Mouse (Mus musculus) cerebral cortex, adult 2 months (tissue): ENCODE data around the gene Unc93a2.

ENCODE experiments used
- WGBS: fragments of 180-500 bp; shearing (Covaris S2); methylation state at CpG from one replicate; pipeline ENCODE4 v1.1.7; 2018; 5-methylcytosine and 5-hydroxymethylcytosine counted together

The Unc93a2 gene

DNA sequence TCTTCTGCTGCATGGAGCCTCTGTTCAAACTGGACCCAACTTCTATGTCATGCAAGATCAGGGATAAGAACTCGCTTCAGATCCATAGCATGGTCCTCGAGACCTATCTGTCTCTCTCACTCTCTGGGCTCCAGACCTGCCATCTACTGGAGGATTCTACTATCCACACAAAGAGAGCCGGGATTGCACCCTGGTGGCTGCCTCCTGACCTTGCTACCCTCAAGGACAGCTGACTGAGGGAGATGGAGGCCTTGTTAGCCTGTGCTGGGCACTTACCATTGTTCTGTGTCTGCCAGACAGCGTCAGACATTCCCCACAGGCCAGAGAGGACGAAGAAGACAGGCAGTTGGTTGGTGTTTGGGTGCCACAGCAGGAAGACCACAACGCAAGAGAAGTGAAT, 15.9 kb downstream of the Unc93a2 start:
- WGBS: 70% methylated on average over 6 of the region's 6 CpGs

GRCm38 (mm10) chr17:7366676-7367374, 18.4 kb downstream of the Unc93a2 start:
- 35% methylated on average over 5 of the region's 7 CpGs for WGBS

DNA sequence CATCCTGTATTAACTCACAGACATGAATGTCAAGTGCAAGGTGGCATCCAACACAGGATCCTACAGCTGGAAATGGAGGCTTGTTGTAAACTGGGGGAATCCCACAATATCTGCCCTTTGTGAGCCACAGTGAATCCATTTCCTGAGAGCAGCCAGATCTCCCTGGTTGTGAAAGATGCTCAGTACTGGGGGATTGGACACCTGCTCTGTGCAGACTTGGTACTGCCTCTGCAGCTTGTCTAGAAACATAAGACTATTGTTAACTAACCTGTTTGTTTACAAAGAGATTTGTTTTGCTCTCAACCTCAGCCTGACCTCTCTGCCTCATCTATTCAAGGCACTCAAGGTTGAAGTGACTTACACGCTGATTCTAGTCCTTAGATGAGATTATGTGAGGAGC, 19.0 kb downstream of the Unc93a2 start:
- WGBS: 40% methylated on average over 1 of the region's 1 CpGs

DNA sequence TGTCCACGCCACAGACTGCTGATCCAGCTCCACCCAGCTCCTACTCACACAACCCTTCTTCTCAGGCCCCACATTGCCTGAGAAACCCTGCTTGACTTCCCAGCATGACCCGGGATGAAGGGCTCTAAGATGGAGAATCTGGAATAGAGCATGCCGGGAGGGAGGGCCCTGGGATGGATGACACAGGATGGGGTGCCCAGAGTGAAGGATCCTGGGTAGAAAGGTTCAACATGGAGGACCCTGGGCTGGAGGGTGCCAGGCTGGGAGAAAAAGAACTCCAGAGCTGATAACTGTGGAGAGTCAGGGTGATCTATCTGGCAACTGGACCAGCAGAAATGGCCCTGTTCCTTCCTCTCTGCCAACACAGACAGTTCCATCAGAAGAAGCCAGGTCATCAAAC, 19.6 kb downstream of the Unc93a2 start:
- WGBS: no CpG with 5 or more reads among the region's 3 CpGs

DNA sequence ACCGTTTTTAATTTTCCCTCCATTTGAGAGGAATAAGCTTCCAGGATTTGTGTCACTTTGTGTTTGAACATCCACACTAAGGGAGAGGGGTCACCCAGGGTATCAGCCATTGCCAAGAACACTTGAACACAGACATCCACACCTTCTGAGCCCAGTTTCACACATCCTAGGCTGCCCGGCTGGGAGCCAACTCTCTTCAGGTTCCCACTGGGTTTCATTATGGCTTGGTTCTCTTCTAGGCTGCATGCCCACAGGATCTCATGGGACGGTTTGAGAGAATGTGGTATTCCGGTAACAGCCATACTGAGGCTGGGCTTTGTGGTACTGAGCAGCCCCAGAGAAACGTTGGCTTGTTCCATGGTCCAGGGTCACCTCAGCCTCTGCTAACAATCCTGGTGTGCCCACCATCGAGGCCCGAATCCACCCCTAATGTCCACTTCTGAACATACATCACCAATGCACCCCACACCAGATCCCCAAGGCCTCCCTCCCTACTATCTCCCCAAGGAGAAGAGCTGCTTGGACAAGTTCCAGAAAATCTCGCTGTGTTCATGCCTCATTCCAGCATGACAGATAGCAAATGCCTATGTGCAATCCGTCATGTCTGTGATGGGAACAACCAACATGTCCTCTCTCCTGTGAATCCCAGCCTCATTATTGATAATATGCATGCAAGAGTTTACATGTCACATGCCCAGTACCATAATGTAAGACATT, 24.4 kb downstream of the Unc93a2 start:
- 73% methylated on average over 9 of the region's 9 CpGs for WGBS

DNA sequence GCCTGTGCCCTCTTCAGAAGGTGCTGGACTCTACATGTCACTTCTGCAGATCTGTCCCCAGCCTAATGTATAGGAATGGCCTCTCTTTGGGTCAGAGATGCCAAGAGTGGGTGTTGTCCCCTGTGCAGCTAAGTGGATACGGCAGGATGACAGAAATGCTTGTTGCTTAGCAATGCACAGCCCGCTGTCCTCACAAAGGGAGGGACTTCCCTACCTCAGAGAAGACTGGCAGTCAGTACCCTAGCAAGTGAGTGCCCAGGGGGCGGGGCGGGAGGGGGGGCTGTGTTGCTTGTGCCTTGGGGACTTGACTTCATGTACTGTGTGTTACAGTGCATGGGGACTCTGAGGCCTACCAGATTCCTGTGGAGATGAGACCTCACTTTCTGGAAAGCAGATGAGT, 25.5 kb downstream of the Unc93a2 start:
- 83% methylated on average over 4 of the region's 4 CpGs for WGBS

DNA sequence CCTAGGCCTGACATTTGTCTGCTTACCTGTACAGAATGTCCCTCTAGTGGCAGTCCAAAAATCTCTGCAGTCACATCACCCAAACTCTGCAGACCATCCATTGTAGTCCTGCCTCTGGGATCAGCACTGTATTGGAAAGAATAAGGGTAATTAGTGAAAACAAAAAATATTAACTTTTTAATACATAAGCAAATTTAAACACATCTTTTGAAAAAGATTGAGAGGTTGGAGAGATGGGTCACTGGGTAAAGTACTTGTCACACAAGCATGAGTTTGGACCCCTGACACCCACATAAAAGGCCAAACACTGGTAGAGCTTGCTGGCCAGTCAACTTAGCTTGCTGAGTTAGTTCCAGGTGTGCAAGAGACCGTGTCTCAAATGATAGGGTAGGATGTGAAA, 32.7 kb downstream of the Unc93a2 start, which contains the start of gene Ttll2:
Gene Ttll2, minus strand, starts transcription at position 101 of the 400 bp plus-strand sequence.
- 90% methylated on average over 1 of the region's 1 CpGs for WGBS

DNA sequence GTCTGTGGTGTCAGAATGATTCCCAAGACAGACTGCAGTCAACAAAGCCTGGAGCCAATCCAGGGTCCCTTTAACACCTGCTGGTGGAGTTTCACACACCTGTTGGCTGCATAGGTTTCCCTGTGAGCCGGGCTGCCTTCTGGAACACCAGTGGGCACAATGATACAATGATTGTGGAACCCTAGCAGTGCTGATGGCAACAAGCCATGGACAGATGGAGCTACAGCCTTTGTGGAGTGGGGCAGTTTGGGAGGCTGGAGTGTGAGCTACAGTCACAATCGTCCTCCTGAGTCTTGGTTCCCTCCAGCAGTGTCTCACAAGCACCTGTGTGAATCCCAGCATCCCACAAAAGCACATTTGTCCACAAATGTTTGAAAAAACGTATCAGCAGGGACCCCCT, 36.5 kb downstream of the Unc93a2 start:
- WGBS: 35% methylated on average over 2 of the region's 3 CpGs

DNA sequence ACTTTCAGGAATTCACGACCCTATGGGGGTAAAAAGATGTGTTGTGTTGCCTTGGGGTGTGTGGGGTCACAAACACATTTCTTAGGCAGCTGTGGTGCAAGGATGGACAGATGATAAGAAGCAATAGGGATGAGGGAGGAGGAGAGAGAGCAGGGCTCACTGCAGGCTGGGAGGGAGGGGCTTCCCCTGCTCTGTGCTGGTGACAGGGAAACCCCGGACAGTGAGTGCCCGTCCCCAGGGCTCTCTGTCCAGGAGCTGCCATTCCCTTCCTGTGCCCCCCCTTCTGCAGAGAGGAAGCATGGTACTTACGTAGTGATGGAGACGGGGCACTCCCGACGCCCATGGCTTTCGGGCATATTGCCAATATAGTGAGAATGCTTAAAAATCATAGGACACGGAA, 47.9 kb downstream of the Unc93a2 start:
- 40% methylated on average over 8 of the region's 9 CpGs for WGBS

GRCm38 (mm10) chr17:7332745-7333144, 52.5 kb downstream of the Unc93a2 start:
- 72% methylated on average over 3 of the region's 5 CpGs for WGBS

DNA sequence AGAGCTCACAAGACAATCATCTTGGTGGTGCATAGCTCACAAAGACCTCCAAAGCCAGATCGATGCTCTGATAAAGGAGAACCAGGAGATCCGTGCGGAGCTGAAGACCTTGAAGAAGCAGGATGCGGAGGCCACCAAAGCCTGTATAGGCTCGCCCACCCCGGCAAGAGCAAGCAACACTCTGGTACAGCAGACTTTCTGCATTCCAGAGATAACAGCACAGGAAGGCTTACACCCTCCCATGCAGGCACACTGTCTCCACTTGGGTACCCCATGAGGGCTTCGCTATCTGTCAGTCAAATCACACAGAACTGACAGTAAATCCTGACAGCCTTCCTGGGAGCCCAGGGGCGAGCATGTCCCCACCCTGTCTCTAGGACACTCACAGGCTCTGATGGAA, 58.8 kb downstream of the Unc93a2 start:
- WGBS: 79% methylated on average over 5 of the region's 8 CpGs

GRCm38 (mm10) chr17:7324346-7324745, 60.9 kb downstream of the Unc93a2 start, which contains the start of gene Tcp10a:
Gene Tcp10a, plus strand, starts transcription at chr17:7324646.
- WGBS: 95% methylated on average over 5 of the region's 5 CpGs

DNA sequence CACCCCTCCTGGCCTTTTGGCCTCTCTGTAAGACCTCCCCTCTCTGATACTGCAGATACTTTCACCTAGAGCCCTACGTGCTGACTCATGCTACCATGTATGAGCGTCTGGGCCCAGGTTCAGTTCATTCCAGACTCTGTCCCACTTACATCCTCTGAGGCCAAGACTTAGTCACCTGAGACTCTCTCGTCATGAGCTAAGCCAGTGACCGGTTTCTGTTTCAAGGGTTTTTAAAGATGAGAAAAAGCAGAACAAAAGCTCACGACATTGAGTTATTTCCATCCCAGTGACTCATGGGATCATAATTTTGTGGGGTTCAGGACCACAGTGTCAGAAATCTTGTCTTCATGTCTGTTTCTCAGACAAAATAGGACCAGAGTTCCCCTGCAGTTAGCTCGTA, 65.5 kb downstream of the Unc93a2 start:
- 91% methylated on average over 6 of the region's 6 CpGs for WGBS

GRCm38 (mm10) chr17:7315693-7316382, 69.4 kb downstream of the Unc93a2 start:
- WGBS: 69% methylated on average over 7 of the region's 8 CpGs
